Mouse (Mus musculus): ENCODE data around the gene Gm28305.

- TF ChIP-seq CTCF (IDR thresholded peaks at IDR 0.05; ENCODE audit: low read depth) = no peak
- TF ChIP-seq EP300 (IDR thresholded peaks at IDR 0.05; ENCODE audit: low read depth) = no peak
Measured at GRCm38 (mm10) chr9:104001921-104002859, 38.3 kb upstream of the Gm28305 start, which contains the start of gene Nphp3.
